Mouse (Mus musculus): Measurements from ENCODE around the gene Gpha2. TPM values are rescaled to one million over a fixed set of nuclear protein-coding genes. Genes with fewer than 3 reads are reported as not detected.

Gene Gpha2
- polyA plus RNA-seq, 1 experiment from 2014 or later: 3.3 TPM

DNA sequence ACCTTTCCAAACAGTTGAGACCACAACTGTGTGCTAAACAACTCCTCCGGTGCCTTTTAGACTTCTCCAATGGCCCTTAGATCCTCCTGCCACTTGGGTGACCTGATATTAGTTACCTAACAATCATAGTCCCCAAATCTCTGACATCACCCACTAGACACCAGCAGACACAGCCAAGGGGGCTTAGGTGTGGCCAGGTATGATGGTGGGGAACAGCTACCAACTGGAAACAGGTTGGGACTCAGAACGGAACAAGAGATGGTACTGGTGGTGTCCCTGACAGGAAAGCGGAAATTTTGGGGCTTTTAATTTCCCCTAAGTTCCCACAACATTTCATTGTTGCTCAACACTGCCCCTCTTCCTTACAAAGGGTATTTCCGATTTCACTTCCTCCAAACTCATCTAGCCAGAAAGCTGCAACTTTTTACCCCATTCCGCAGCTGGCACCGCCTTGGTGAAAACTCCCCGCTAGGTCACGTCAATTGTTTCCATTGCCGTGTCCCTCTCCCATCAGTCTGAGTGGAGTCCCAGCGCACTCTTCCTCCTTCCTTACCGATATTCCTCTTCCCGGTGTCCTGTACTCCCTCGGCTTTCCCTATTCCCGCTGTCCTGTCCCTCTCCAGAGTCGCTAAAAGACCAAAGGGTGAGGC, 49.7 kb downstream of the Gpha2 start:
- peak overlapping the region; percentile 73 for H3K27ac ChIP-seq
- WGBS: 7% methylated on average over 15 of the region's 15 CpGs
- peak overlapping the region; percentile 88 for H3K4me3 ChIP-seq
- no peaks in the 10 kb centered on the region for H3K9me3 ChIP-seq
- H3K9ac ChIP-seq: peak overlapping the region; percentile 72
- peak; percentile 6 for ATAC-seq (ENCODE audit: insufficient number of reproducible peaks, insufficient read depth, low FRiP score, low TSS enrichment, low read depth)
- peaks cover 13% of the 10 kb centered on the region for H3K36me3 ChIP-seq
- H3K27me3 ChIP-seq: no peaks in the 10 kb centered on the region
- H3K4me1 ChIP-seq: peaks cover 37% of the 10 kb centered on the region
- H3K4me2 ChIP-seq: peak overlapping the region; percentile 79

DNA sequence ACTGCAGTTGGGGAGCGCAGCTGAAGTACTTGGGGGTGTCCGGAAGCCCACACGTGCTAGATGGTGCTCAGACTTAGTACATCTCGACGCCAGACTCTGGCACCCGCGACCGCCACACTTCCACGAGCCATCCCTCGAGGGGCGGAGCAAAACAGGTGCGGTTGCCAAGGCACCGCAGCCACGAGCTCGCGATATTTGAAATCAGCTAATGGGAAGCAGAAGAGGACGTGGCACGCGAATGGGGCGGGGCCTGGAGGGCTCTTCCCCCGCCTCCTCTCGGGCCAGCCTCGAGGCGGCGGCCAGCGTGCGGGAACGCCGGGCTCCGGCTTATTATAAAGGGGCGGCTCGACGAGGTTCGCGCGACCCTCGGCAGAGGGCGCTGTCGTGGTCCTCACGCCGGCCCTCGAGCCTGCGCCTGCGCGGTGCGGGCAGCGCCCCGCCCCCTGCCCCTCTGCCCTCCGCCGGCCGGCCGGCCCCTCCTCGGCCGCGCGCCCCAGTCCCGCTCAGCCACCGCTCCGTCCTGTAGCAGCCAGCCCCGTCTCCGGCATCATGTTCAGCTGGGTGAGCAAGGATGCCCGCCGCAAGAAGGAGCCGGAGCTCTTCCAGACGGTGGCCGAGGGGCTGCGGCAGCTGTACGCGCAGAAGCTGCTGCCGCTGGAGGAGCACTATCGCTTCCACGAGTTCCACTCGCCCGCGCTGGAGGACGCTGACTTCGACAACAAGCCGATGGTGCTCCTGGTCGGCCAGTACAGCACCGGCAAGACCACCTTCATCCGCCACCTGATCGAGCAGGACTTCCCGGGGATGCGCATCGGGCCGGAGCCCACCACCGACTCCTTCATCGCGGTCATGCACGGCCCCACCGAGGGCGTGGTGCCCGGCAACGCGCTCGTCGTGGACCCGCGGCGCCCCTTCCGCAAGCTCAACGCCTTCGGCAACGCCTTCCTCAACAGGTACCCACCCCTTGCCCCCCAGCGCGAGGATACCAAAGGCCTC, 50.5 kb downstream of the Gpha2 start, which contains the start of gene Ehd1:
Ehd1 (plus strand) TSS at position 300 of the 996 bp plus-strand sequence.
- H3K4me1 ChIP-seq: peaks cover 37% of the 10 kb centered on the region
- H3K27ac ChIP-seq: peak within 1 kb of the TSS; percentile 73
- WGBS: 0% methylated on average over 104 of the region's 106 CpGs
- H3K9ac ChIP-seq: peak within 1 kb of the TSS; percentile 92
- peak; percentile 92 for ATAC-seq (ENCODE audit: insufficient number of reproducible peaks, insufficient read depth, low FRiP score, low TSS enrichment, low read depth)
- H3K4me2 ChIP-seq: peak within 1 kb of the TSS; percentile 79
- H3K4me3 ChIP-seq: peak within 1 kb of the TSS; percentile 88
- H3K9me3 ChIP-seq: no peaks in the 10 kb centered on the region
- H3K27me3 ChIP-seq: no peaks in the 10 kb centered on the region
- peaks cover 22% of the 10 kb centered on the region for H3K36me3 ChIP-seq

MicroRNAs encoded within 50 kb of the gene (microRNA counts, 519-probe panel; counts per million panel counts)
- microRNA mmu-miR-192: 910 counts per million, percentile 45 among the panel's probes with 10 or more counts

Small RNA genes lying within 50 kb of the gene (microRNA-seq; reads per million reads assigned to microRNA genes)
- gene Mir192: 102 reads per million, percentile 54 among the genes with 10 or more reads in this experiment
- gene Mir194-2: 62.1 reads per million, percentile 47 among the genes with 10 or more reads in this experiment

Other genes starting within 250 kb of the Gpha2 start
- not detected in 2 replicates for gene Slc22a20, start 240.2 kb upstream of the Gpha2 start, polyA plus RNA-seq (2015; fragmentation: Nextera tagmentation; extraction: Ambion mirVana)
- 8.1 and 10.3 TPM in 2 replicates for gene Capn1, start 210.5 kb upstream of the Gpha2 start, polyA plus RNA-seq (2015; fragmentation: Nextera tagmentation; extraction: Ambion mirVana)
- 28.3 and 28.4 TPM in 2 replicates for gene Syvn1, start 179.8 kb upstream of the Gpha2 start, polyA plus RNA-seq (2015; fragmentation: Nextera tagmentation; extraction: Ambion mirVana)
- 79.5 and 80.4 TPM in 2 replicates for gene Mrpl49, start 168.6 kb upstream of the Gpha2 start, polyA plus RNA-seq (2015; fragmentation: Nextera tagmentation; extraction: Ambion mirVana)
- gene Fau, start 168.5 kb upstream of the Gpha2 start, polyA plus RNA-seq (2015; fragmentation: Nextera tagmentation; extraction: Ambion mirVana): 714 and 858 TPM in 2 replicates
- 33.2 TPM in 2 replicates for gene Znhit2, start 165.2 kb upstream of the Gpha2 start, polyA plus RNA-seq (2015; fragmentation: Nextera tagmentation; extraction: Ambion mirVana)
- gene Tm7sf2, start 158.0 kb upstream of the Gpha2 start, polyA plus RNA-seq (2015; fragmentation: Nextera tagmentation; extraction: Ambion mirVana): 21.7 and 22.0 TPM in 2 replicates
- 66.6 and 74.4 TPM in 2 replicates for gene Vps51, start 149.1 kb upstream of the Gpha2 start, polyA plus RNA-seq (2015; fragmentation: Nextera tagmentation; extraction: Ambion mirVana)
- gene Tmem262, start 146.3 kb upstream of the Gpha2 start, polyA plus RNA-seq (2015; fragmentation: Nextera tagmentation; extraction: Ambion mirVana): not detected in 2 replicates
- gene Gm28374, start 144.1 kb upstream of the Gpha2 start, polyA plus RNA-seq (2015; fragmentation: Nextera tagmentation; extraction: Ambion mirVana): 1.6 and 2.1 TPM in 2 replicates
- gene Zfpl1, start 141.4 kb upstream of the Gpha2 start, polyA plus RNA-seq (2015; fragmentation: Nextera tagmentation; extraction: Ambion mirVana): 79.1 and 81.3 TPM in 2 replicates
- 37.0 and 39.6 TPM in 2 replicates for gene Cdca5, start 141.4 kb upstream of the Gpha2 start, polyA plus RNA-seq (2015; fragmentation: Nextera tagmentation; extraction: Ambion mirVana)
- gene AC131692.1, start 132.0 kb upstream of the Gpha2 start, polyA plus RNA-seq (2015; fragmentation: Nextera tagmentation; extraction: Ambion mirVana): 0.34 and 0.54 TPM in 2 replicates
- gene Naaladl1, start 120.6 kb upstream of the Gpha2 start, polyA plus RNA-seq (2015; fragmentation: Nextera tagmentation; extraction: Ambion mirVana): 0.55 and 5.5 TPM in 2 replicates
- 45.9 and 49.6 TPM in 2 replicates for gene Sac3d1, start 107.7 kb upstream of the Gpha2 start, polyA plus RNA-seq (2015; fragmentation: Nextera tagmentation; extraction: Ambion mirVana)
- 38.0 and 38.3 TPM in 2 replicates for gene Snx15, start 98.1 kb upstream of the Gpha2 start, polyA plus RNA-seq (2015; fragmentation: Nextera tagmentation; extraction: Ambion mirVana)
- 0.23 TPM in 1 of 2 replicates, not detected in the other for gene Batf2, start 85.4 kb upstream of the Gpha2 start, polyA plus RNA-seq (2015; fragmentation: Nextera tagmentation; extraction: Ambion mirVana)
- 106 and 110 TPM in 2 replicates for gene Arl2, start 84.8 kb upstream of the Gpha2 start, polyA plus RNA-seq (2015; fragmentation: Nextera tagmentation; extraction: Ambion mirVana)
- not detected in 2 replicates for gene Majin, start 42.0 kb upstream of the Gpha2 start, polyA plus RNA-seq (2015; fragmentation: Nextera tagmentation; extraction: Ambion mirVana)
- 26.6 and 27.9 TPM in 2 replicates for gene Ppp2r5b, start 9.5 kb downstream of the Gpha2 start, polyA plus RNA-seq (2015; fragmentation: Nextera tagmentation; extraction: Ambion mirVana)
- gene Atg2a, start 15.3 kb downstream of the Gpha2 start, polyA plus RNA-seq (2015; fragmentation: Nextera tagmentation; extraction: Ambion mirVana): 10.3 and 10.5 TPM in 2 replicates
- gene Ehd1, start 50.3 kb downstream of the Gpha2 start, polyA plus RNA-seq (2015; fragmentation: Nextera tagmentation; extraction: Ambion mirVana): 64.7 and 68.9 TPM in 2 replicates
- gene Cdc42bpg, start 80.1 kb downstream of the Gpha2 start, polyA plus RNA-seq (2015; fragmentation: Nextera tagmentation; extraction: Ambion mirVana): 0.91 and 0.92 TPM in 2 replicates
- gene Men1, start 108.6 kb downstream of the Gpha2 start, polyA plus RNA-seq (2015; fragmentation: Nextera tagmentation; extraction: Ambion mirVana): 91.6 and 92.4 TPM in 2 replicates
- gene Map4k2, start 114.8 kb downstream of the Gpha2 start, polyA plus RNA-seq (2015; fragmentation: Nextera tagmentation; extraction: Ambion mirVana): 13.8 and 15.3 TPM in 2 replicates
- 137 and 151 TPM in 2 replicates for gene Sf1, start 137.3 kb downstream of the Gpha2 start, polyA plus RNA-seq (2015; fragmentation: Nextera tagmentation; extraction: Ambion mirVana)
- 3.7 and 5.4 TPM in 2 replicates for gene Pygm, start 158.0 kb downstream of the Gpha2 start, polyA plus RNA-seq (2015; fragmentation: Nextera tagmentation; extraction: Ambion mirVana)
- gene Rasgrp2, start 173.0 kb downstream of the Gpha2 start, polyA plus RNA-seq (2015; fragmentation: Nextera tagmentation; extraction: Ambion mirVana): 32.0 and 36.1 TPM in 2 replicates
- gene Nrxn2, start 192.4 kb downstream of the Gpha2 start, polyA plus RNA-seq (2015; fragmentation: Nextera tagmentation; extraction: Ambion mirVana): 2.0 and 2.1 TPM in 2 replicates